Mouse (Mus musculus) spleen, adult 2 months (tissue): Measurements from ENCODE around the gene Ctsh. TPM values are rescaled to one million over a fixed set of nuclear protein-coding genes. Genes with fewer than 3 reads are reported as not detected.
"Not testable (repeated sequence)": the region's sequence is repeated elsewhere in the genome, so short reads cannot be mapped to it uniquely, and the experiment has no call there.

Experiments used
- DNase-seq, 2 experiments: peaks; one replicate each; pipeline versions ENCODE4 v3.0.0 to v3.0.0-alpha.2; 2012 to 2021; ENCODE audit warnings: low spot score in 2 of 2, low read depth in 1 of 2
- H3K27ac ChIP-seq: fragments of 200-500 bp; 2 replicates; pipeline ENCODE4 v1.5.1; 2012; ENCODE audit warnings: low read length, inconsistent platforms; ENCODE audit not compliant: insufficient read depth
- H3K27me3 ChIP-seq: fragments of 200-500 bp; 2 replicates; pipeline ENCODE4 v1.6.1; 2012; ENCODE audit warnings: mild to moderate bottlenecking, moderate library complexity, low read length, inconsistent platforms; ENCODE audit not compliant: control insufficient read depth, insufficient read depth
- H3K36me3 ChIP-seq: fragments of 200-500 bp; 2 replicates; pipeline ENCODE4 v1.6.1; 2012; ENCODE audit warnings: mild to moderate bottlenecking, low read length, inconsistent platforms; ENCODE audit not compliant: control insufficient read depth, insufficient read depth
- H3K4me1 ChIP-seq: fragments of 200-500 bp; 2 replicates; pipeline ENCODE4 v1.6.1; 2011; ENCODE audit warnings: inconsistent platforms; ENCODE audit not compliant: control insufficient read depth, insufficient read depth, insufficient read length
- H3K4me3 ChIP-seq: fragments of 200-500 bp; 2 replicates; pipeline ENCODE4 v1.5.1; 2011; ENCODE audit warnings: mild to moderate bottlenecking, inconsistent platforms; ENCODE audit not compliant: insufficient read depth, insufficient read length; ENCODE audit errors: extremely low read depth
- CTCF ChIP-seq: fragments of 200-500 bp; IDR thresholded peaks from 2 replicates; pipeline ENCODE4 v1.5.1; 2011; ENCODE audit warnings: mild to moderate bottlenecking, inconsistent platforms; ENCODE audit not compliant: insufficient read depth, insufficient read length, insufficient replicate concordance; ENCODE audit errors: extremely low read depth
- POLR2A ChIP-seq: fragments of 200-500 bp; IDR thresholded peaks from 2 replicates; pipeline ENCODE4 v1.6.1; 2011; ENCODE audit warnings: low read depth, low read length, inconsistent platforms
- WGBS: fragments of 180-500 bp; shearing (Covaris S2); methylation state at CpG from one replicate; pipeline ENCODE4 v1.1.7; 2018; 5-methylcytosine and 5-hydroxymethylcytosine counted together
- polyA plus RNA-seq: library from polyadenylated mRNA; depleted of rRNA; stranded (reverse); fragments of >200 nt; gene quantifications from 2 replicates; pipeline ENCODE4 v1.2.3, GENCODE M21; 2012

Ctsh gene
- polyA plus RNA-seq, 1 experiment, result 65.0 TPM

DNA sequence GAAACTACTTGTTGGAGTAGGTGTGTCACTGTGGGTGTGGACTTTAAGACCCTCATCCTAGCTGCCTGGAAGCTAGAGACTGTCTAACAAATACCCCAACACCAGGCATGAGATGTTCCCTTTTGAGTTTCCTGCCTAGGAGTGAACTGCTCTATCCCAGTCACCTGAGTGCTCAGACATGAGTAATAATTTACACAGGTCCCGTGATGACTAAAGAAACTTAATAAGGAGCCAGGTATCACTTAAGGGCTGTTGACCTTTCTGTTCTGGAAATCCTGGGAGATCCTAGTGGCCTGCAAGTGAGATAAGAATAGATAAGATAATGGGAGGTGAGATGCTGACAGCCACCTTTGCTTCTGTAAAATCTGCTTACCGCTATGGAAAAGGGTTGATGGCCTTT lies 13.0 kb upstream of the Ctsh start:
- 89% methylated on average over 2 of the region's 2 CpGs for WGBS
- TF ChIP-seq POLR2A, result no peak
- TF ChIP-seq CTCF, result no peak
- Histone ChIP-seq H3K4me1 (no peaks in the 10 kb centered on the region; the same call in 1 of the 2 replicates), H3K27me3 (no peaks in the 10 kb centered on the region), H3K36me3 (no peaks in the 10 kb centered on the region), H3K4me3 (no peak overlapping the region), H3K27ac (no peak overlapping the region)
- no peak for DNase-seq

DNA sequence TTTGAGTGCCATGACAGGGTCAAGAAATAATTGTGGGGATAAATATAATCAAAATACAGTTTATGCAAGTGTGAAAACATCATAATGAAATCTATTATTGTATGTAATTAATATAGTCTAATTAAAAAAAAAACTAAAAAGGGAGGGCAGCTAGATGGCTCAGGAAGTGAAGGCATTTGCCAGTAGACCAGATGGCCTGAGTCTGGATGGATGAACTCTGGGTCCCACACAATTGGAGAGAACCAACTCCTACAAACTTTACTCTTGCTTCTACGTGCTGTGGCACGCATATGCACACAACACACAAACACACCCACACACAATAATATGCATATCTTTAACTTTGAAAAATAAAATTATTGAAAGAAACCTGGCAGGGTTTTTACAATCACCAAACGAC lies 12.4 kb upstream of the Ctsh start:
- WGBS, result 89% methylated on average over 3 of the region's 3 CpGs
- H3K4me3 ChIP-seq, result no peak overlapping the region
- H3K4me1 ChIP-seq, result no peaks in the 10 kb centered on the region
- no peaks in the 10 kb centered on the region for H3K27me3 ChIP-seq
- no peak overlapping the region for H3K27ac ChIP-seq
- H3K36me3 ChIP-seq, result no peaks in the 10 kb centered on the region
- TF ChIP-seq POLR2A, result no peak
- TF ChIP-seq CTCF, result no peak
- DNase-seq, result no peak

DNA sequence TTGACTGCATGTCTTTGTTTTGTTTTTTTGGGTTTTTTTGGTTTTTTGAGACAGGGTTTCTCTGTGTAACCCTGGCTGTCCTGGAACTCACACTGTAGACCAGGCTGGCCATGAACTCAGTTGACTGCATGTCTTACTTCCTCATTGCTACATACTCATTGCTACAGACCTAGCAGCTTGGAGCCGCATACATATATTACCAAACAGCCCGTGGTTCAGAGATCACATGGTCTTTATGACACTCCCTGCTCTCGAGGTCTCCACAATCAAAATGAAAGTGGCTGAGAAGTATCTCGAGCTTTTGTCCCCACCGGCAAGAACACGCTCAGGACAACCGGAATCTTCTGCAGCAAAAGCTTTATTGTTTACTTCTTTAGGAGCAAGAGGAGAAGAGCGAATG lies 11.0 kb upstream of the Ctsh start:
- H3K4me1 ChIP-seq, H3K27ac ChIP-seq, DNase-seq, H3K27me3 ChIP-seq, H3K4me3 ChIP-seq, H3K36me3 ChIP-seq: not testable (repeated sequence)
- 73% methylated on average over 8 of the region's 8 CpGs for WGBS

DNA sequence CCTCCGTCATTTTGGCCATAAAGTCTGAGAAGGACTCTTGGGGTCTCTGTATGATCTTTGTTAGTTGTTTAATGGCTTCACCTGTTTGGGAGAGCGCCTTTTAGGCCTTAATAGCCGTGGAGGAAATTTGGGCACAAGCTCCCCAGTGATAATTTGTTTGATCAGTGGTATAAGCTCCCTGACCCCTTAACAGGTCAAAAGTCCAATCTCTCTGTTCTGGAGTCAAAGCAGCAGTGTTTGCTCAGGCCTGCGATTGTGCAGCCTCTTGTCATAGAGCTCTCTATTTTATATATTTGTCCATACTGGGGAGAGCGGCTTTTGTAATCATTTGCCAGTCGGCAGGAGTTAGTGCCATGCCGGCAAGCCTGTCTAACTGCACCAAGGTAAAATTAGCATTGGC lies 8.8 kb upstream of the Ctsh start:
- TF ChIP-seq CTCF (no peak), POLR2A (no peak)
- Histone ChIP-seq H3K4me3 (no peak overlapping the region), H3K27me3 (no peaks in the 10 kb centered on the region), H3K4me1 (no peaks in the 10 kb centered on the region), H3K27ac (no peak overlapping the region), H3K36me3 (no peaks in the 10 kb centered on the region)
- DNase-seq, result no peak
- WGBS, result 93% methylated on average over 7 of the region's 7 CpGs

DNA sequence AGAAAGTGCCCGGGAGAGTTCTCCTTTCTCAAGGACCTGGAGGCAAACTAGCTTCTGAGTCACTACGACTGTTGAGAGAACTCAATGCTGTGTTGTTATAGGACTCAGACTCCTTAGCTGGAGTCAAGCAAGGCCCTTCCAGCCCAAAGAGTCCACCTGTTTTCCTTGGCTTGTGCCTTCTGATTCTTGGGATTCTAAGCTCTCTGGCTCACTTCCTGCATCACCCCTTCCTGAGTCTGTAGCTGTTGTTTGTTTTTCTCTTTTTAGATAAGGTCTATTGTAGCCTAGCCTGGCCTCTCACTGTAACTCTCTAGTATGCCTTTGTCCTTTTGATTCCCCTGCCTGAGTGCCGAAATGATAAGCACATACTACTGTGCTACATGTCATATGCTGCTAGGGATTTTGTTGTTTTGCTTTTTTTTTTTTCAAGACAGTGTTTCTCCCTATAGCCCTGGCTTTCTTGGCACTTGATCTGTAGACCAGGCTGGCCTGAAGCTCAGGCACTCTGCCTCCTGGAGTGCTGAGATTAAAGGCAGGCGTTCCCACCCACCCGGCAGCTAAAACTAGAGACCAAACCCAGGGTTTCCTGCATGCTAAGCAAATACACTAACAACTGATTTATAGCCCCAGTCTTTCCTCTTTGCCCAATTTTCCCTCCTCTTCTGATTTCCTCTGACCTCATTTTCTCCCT lies 5.9 kb upstream of the Ctsh start:
- no peaks in the 10 kb centered on the region for H3K27me3 ChIP-seq
- TF ChIP-seq CTCF (no peak), POLR2A (no peak)

DNA sequence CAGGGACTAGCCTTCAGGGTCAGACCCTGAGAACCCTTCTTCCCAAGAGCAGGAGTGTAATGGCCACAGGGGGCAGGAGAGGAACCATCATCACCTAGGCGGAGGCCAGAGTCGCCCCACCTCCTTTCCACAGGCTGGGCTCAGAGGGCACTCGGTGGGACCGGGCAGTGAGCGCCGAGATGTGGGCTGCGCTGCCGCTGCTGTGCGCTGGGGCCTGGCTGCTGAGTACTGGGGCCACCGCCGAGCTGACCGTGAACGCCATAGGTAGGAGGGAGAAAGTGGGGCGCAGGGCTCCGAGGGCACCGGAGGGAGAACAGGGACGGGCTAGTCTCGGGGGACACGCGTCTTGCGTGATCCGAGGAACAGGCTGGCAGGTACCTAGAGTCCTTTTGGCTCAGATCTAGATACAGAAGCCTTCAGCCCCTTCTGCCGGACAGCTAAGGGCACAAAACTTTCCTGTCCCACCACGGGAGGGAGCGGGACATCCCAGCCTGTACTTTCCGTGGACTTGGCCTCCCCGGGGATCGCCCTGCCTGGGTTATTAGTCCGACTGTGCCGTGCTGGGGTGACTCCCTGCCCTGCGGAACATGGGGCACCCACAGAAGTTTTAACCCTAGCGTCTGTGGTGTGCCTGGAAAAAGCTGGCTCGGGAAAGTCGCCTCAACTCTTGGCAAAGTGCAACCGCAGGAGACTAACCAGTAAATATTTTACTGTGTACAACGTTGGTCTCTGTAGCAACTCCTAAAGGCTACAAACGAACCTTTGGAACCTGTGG lies 606 bp downstream of the Ctsh start:
- WGBS, result 1% methylated on average over 37 of the region's 37 CpGs
- DNase-seq, result peak; percentile 64 to 83

More for the DNA sequence above, 5.9 kb upstream of the Ctsh start:
- Histone ChIP-seq H3K36me3 (no peaks in the 10 kb centered on the region), H3K4me1 (no peaks in the 10 kb centered on the region), H3K27ac (no peak overlapping the region), H3K4me3 (no peak overlapping the region)
- no peak for DNase-seq
- WGBS, result 47% methylated on average over 5 of the region's 5 CpGs

DNA sequence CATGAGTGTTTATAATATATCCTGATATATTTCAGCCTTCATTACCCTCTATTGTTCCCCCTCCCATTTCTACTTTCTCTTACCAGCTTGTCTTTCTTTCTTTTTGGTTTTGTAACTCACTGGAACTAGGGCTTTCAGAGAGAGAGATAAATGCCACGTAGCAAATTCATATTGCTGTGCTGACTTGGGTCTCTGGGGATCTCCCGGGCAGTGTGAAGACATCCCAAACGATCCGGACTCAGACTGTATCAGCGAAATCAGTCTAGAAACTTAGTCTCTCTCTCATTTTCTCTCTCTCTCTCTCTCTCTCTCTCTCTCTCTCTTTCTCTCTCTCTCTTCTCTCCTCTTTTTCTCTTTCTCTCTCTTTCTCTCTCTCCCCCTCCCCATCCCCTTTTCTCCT lies 1.5 kb downstream of the Ctsh start:
- Histone ChIP-seq H3K36me3 (no peaks in the 10 kb centered on the region), H3K27ac (peak overlapping the region; percentile 47), H3K4me1 (peaks cover 6% of the 10 kb centered on the region; the same call in 1 of the 2 replicates), H3K27me3 (no peaks in the 10 kb centered on the region), H3K4me3 (peak overlapping the region; percentile 56)
- DNase-seq, result no peak
- 45% methylated on average over 5 of the region's 5 CpGs for WGBS
- no peak for TF ChIP-seq POLR2A
- TF ChIP-seq CTCF, result no peak

More for the DNA sequence above, 606 bp downstream of the Ctsh start:
- Histone ChIP-seq H3K4me3 (peak overlapping the region; percentile 94), H3K27ac (peak overlapping the region; percentile 96), H3K27me3 (no peaks in the 10 kb centered on the region), H3K36me3 (no peaks in the 10 kb centered on the region), H3K4me1 (peaks cover 6% of the 10 kb centered on the region; the same call in 1 of the 2 replicates)
- TF ChIP-seq POLR2A (peak; percentile 94), CTCF (peak; percentile 58; the same call in 1 of the 2 replicates)
